Mouse (Mus musculus) embryo, embryonic 11.5 days (tissue): ENCODE results near the gene Noxo1.
"Not testable (repeated sequence)": the region's sequence is repeated elsewhere in the genome, so short reads cannot be mapped to it uniquely, and the experiment has no call there.

Experiments
- DNase-seq: peaks from one replicate; pipeline ENCODE4 v3.0.0-alpha.2; 2012; ENCODE audit warnings: low read depth, low spot score

Gene Noxo1

GRCm38 (mm10) chr17:24696011-24696697 is at the start of gene Noxo1, which contains the start of gene Gfer:
Gene Noxo1, plus strand, starts transcription at chr17:24696234.
Gene Gfer, minus strand, starts transcription at chr17:24696156.
- DNase-seq, result peak; percentile 80

GRCm38 (mm10) chr17:24646381-24646780 is 49.7 kb upstream of the Noxo1 start:
- DNase-seq, result no peak

- DNase-seq, result no peak
These were observed 48.5 kb upstream of the Noxo1 start for GRCm38 (mm10) chr17:24647493-24647892.

- no peak for DNase-seq
These were observed 47.2 kb upstream of the Noxo1 start for GRCm38 (mm10) chr17:24648731-24649377.

GRCm38 (mm10) chr17:24649581-24650069 is 46.4 kb upstream of the Noxo1 start:
- no peak for DNase-seq

GRCm38 (mm10) chr17:24650070-24650616 is 45.9 kb upstream of the Noxo1 start, which contains the start of gene Slc9a3r2:
Gene Slc9a3r2, minus strand, starts transcription at chr17:24650327.
- DNase-seq, result no peak

- no peak for DNase-seq
These were observed 45.3 kb upstream of the Noxo1 start for GRCm38 (mm10) chr17:24650766-24651165.

GRCm38 (mm10) chr17:24651835-24652234 is 44.2 kb upstream of the Noxo1 start:
- no peak for DNase-seq

- DNase-seq, result peak; percentile 51
These were observed 41.9 kb upstream of the Noxo1 start for GRCm38 (mm10) chr17:24653967-24654710.

GRCm38 (mm10) chr17:24654969-24655368 is 41.1 kb upstream of the Noxo1 start:
- no peak for DNase-seq

GRCm38 (mm10) chr17:24658017-24658758 is 37.8 kb upstream of the Noxo1 start, which contains the start of gene Npw:
Gene Npw, minus strand, starts transcription at chr17:24658457.
- no peak for DNase-seq

- DNase-seq, result not testable (repeated sequence)
These were observed 29.0 kb upstream of the Noxo1 start for GRCm38 (mm10) chr17:24667011-24667410.

GRCm38 (mm10) chr17:24667416-24667815 is 28.6 kb upstream of the Noxo1 start:
- DNase-seq, result no peak

GRCm38 (mm10) chr17:24669214-24669544 is 26.9 kb upstream of the Noxo1 start:
- DNase-seq, result not testable (repeated sequence)

GRCm38 (mm10) chr17:24669545-24670245 is 26.3 kb upstream of the Noxo1 start, which contains the start of gene Zfp598:
Gene Zfp598, plus strand, starts transcription at chr17:24669687.
- DNase-seq, result peak; percentile 85

- DNase-seq, result no peak
These were observed 25.7 kb upstream of the Noxo1 start for GRCm38 (mm10) chr17:24670246-24670844.

- DNase-seq, result no peak
These were observed 24.7 kb upstream of the Noxo1 start for GRCm38 (mm10) chr17:24671346-24671745.

GRCm38 (mm10) chr17:24672141-24672540 is 23.9 kb upstream of the Noxo1 start:
- DNase-seq, result no peak

GRCm38 (mm10) chr17:24674277-24674676 is 21.8 kb upstream of the Noxo1 start:
- DNase-seq, result no peak

GRCm38 (mm10) chr17:24676187-24676586 is 19.8 kb upstream of the Noxo1 start:
- peak; percentile 56 for DNase-seq
